28 mouse cellular contexts compared by ENCODE assay signal in genomic region chr16:90856552-90857200, GRCm38 (mm10). TPM values are rescaled to one million over a fixed set of nuclear protein-coding genes. Genes with fewer than 3 reads are reported as not detected.
DNase-seq lines count a peak whose midpoint lies in the region; ATAC-seq and TF ChIP-seq lines count a peak whose summit lies in the region.
"Had no signal": no experiment of that assay in that cellular context is flagged by ENCODE, and none has a peak within 500 bp of the region (broad histone marks: within the 10 kb centered on the region; RNA-seq: fewer than 3 reads in every experiment).

No protein-coding gene starts in this region.

- peak; percentile 19 for DNase-seq in adrenal gland, adult 2 months
- no peak for DNase-seq in adrenal gland, postnatal 14 days
- DNase-seq in lung, adult 18-20 months, result peak; percentile 47 to 60
- DNase-seq in lung, postnatal 14 days, result no peak
- no peak for DNase-seq in Patski (ENCODE audit: low read depth, low spot score)
- peak; percentile 42 for DNase-seq in lung, postnatal 25 days (ENCODE audit: low spot score)
- DNase-seq in spleen, postnatal 14 days (ENCODE audit: low spot score in 2 of 2), result no peak
- DNase-seq: adrenal gland, adult 8-10 months; cerebellum, adult 9-10 months; cerebellum, postnatal 36 days; gastrocnemius, postnatal 14 days; heart, adult 2 months; kidney, postnatal 25 days; liver, embryonic 13.5 days; retina, postnatal 1 day; right cerebral cortex, postnatal 14 days; thymus, postnatal 36 days had no signal

- TF ChIP-seq CTCF in Patski (IDR thresholded peaks at IDR 0.05), result no peak

- in situ Hi-C loops in Patski (cut with MboI; ENCODE audit: low pct_unique_long_range_greater_than_20kb), result no loop called here

- POLR2A ChIA-PET in Patski (lab: Charles Lee), result interaction anchor here (0.8 kb wide), 1 partner anchor 41 kb away, joined by 3 read pairs; no protein-coding TSS in a partner anchor

- CTCF ChIA-PET in Patski (lab: Charles Lee), result no interaction called here

- no peaks in the 10 kb centered on the region for H3K27me3 ChIP-seq in Patski
- H3K27me3 ChIP-seq: heart, embryonic 12.5 days; limb, embryonic 12.5 days; lung, embryonic 15.5 days; midbrain, embryonic 15.5 days; neural tube, embryonic 15.5 days; stomach, embryonic 15.5 days had no signal

- ATAC-seq in Patski, result peak; percentile 17
- ATAC-seq in megakaryocyte-erythroid progenitor cell, adult 5-6 weeks (replicated peaks; ENCODE audit: low FRiP score, low TSS enrichment, poor library complexity, severe bottlenecking), result no peak
- ATAC-seq: activated CD4-positive, CD25-positive, alpha-beta regulatory T cell, adult 4 months; forebrain, embryonic 14.5 days; intestine, postnatal 0 days; midbrain, embryonic 15.5 days had no signal

RNA-seq across cellular contexts. Expression of gene Eva1c, which starts 30.2 kb away (rescaled TPM):
- total RNA-seq in adrenal gland, adult 2 months (2021), result 1 to 10 TPM; 4.4 to 4.8 TPM
- 7.6 and 8.9 TPM in 2 replicates for polyA plus RNA-seq in adrenal gland, adult 2 months (2012; rRNA removed)
- 4.1 and 4.3 TPM in 2 replicates for total RNA-seq in adrenal gland, postnatal 14 days (2021)
- 0.26 TPM for polyA plus RNA-seq in Patski (2021)
- total RNA-seq in megakaryocyte-erythroid progenitor cell, adult 5-6 weeks (2014; fragmentation: Nextera tagmentation), result not detected in 2 replicates
- not detected in 2 replicates for total RNA-seq in megakaryocyte-erythroid progenitor cell, adult 5-6 weeks (2017)
- total RNA-seq: hematopoietic stem cell, adult 5-6 weeks had no signal
- polyA plus RNA-seq: activated CD4-positive, CD25-positive, alpha-beta regulatory T cell, adult 4 months had no signal

RNA-seq across cellular contexts. Expression of gene Urb1, which starts 46.5 kb away (rescaled TPM):
- 10 to 100 TPM; 10.3 to 17.3 TPM for total RNA-seq in adrenal gland, adult 2 months (2021)
- polyA plus RNA-seq in adrenal gland, adult 2 months (2012; rRNA removed), result 4.5 and 4.6 TPM in 2 replicates
- 16.4 and 17.0 TPM in 2 replicates for total RNA-seq in adrenal gland, postnatal 14 days (2021)
- polyA plus RNA-seq in Patski (2021), result 4.8 TPM
- total RNA-seq in megakaryocyte-erythroid progenitor cell, adult 5-6 weeks (2014; fragmentation: Nextera tagmentation), result 20.9 and 41.3 TPM in 2 replicates
- total RNA-seq in megakaryocyte-erythroid progenitor cell, adult 5-6 weeks (2017), result 16.0 and 26.4 TPM in 2 replicates

Comparison
In these comparisons a context has a peak if more than half of its experiments do, and no peak if none do; other contexts are left out.
1. DNase-seq: peak in adrenal gland, adult 2 months (single experiment), lung, adult 18-20 months (2 of 2) and lung, postnatal 25 days (single experiment); none in adrenal gland, postnatal 14 days (single experiment), lung, postnatal 14 days (single experiment), Patski (single experiment) and spleen, postnatal 14 days (0 of 2).